Mouse (Mus musculus): ENCODE measurements around the gene Mttp.

Mttp gene

DNA sequence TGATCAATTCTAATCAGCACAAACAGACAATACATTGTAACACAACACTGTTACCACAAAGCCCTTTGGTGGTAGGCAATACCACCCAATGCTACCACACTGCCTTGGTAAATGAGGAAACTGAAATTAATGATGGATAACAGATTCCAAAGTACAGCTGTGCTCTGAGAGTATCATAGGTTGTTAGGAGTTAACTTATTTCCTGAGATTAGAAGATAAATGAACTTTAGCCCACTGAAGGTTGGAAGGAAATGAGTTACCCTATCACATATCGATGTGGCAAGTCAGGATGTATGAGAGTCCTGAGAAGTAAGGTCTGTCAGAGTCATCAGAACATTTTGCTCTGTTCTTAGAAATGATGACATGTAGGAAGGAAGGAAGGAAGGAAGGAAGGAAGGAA lies 10.2 kb downstream of the Mttp start:
- no peak for DNase-seq (ENCODE audit: low spot score in 2 of 2)

DNA sequence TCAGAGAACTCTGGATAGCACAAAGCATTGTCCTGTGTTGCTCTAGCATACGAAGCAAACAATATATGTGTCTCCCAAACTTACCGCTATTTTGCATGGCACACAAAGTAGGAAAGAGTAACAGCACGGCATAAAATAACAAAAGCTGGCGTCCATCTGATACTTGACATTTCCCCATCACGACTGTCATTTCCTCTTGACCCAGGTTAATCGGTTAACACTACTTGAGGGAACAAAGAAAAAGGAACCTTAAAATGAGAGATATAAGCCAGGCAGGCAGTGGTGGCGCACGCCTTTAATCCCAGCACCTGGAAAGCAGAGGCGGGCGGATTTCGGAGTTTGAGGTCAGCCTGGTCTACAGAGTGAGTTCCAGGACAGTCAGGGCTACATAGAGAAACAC lies 10.9 kb downstream of the Mttp start:
- no peak for DNase-seq (ENCODE audit: low spot score in 2 of 2)

DNA sequence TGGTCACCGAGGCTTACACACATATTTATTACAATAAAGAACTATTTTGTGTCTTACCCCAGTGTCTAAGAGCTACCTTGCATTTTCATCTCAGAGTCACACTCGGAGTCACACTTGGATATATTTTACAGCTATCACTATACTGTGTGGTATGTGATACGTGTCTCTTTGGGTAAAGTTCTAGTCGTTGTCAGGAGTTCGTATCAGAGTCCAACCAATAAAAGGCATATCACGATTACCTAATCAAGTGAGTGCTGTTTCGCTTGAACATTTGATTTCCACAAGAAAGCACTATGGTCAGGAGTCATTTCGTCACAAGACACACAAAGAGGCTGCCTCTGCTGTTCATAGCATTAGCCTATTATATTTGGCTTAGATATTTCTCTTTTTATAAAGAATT lies 11.3 kb downstream of the Mttp start:
- DNase-seq (ENCODE audit: low spot score in 2 of 2), result no peak

DNA sequence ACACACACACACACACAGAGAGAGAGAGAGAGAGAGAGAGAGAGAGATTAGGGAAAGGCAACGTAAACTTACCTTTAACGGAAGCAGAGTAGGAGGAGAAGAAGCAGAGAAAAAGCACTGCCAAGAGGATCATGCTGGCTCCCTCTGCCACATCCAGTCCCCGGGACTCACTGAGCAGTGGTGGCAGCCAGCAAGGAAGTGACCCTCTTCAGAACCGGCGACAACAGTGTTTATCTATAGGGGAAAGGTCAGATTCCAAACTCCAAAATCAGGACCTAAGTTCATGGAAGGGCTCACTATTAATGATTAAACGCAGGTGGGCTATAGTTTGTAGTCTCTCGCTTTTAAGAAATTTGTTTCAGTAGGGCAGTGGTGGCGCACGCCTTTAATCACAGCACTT lies 13.6 kb downstream of the Mttp start:
- no peak for DNase-seq (ENCODE audit: low spot score in 2 of 2)

DNA sequence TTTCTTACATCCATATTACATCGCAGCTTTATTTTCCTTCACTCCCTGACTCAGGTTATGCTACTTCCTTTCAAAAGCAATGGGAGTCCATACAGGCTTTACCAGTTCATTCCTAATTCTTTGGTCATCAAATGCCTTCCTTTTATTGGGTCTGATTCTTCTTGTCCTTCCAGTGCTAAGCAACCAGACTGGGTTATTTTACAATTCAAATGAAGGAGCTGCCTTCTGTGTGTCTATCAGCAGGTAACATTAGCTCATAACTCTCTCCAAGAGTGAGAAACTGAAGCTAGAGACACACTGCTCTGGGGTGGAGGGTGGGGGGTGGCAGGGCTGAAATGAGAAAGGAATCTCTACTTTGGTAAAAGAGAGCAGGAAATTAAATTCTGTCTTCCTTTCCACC lies 14.1 kb downstream of the Mttp start:
- DNase-seq (ENCODE audit: low spot score in 2 of 2), result no peak

DNA sequence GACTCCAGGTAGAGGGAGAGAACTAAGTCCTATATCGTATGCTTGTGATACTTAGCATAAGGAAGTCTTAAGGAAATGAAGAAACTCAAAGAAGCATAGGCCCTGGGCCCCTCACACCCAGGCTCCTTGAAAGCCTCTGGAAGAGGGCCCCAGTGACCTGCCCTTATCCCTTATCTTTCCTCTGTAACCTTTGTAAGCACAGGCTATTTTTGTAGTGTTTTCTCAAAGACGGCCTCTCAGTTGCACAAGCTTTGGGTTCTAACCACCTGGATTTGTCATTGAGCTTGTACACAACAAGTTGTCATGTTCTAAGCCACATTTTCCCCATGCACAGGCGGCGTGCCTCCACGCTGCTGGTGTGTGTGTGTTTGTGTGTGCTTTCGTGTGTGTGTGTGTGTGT lies 15.7 kb downstream of the Mttp start:
- no peak for DNase-seq (ENCODE audit: low spot score in 2 of 2)

DNA sequence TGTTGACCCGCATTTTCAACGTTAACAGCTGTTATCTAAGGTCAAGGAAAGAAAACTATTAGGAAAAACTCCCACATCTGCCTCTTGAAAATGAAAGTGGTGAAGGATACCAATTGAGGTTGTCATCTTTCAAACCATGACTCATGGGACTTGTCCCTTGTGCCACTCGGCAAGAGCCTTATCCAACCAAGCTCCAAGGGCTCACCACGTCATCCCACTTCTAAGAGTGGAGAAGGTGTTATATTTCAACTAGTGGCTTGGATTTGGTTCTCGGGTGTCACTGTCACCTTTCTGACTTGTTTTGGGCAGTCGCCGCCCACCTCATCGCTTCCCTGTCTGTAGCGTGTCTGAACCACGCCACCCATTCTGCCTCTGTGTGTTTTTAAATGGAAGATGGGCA lies 20.9 kb downstream of the Mttp start:
- no peak for DNase-seq (ENCODE audit: low spot score in 2 of 2)

DNA sequence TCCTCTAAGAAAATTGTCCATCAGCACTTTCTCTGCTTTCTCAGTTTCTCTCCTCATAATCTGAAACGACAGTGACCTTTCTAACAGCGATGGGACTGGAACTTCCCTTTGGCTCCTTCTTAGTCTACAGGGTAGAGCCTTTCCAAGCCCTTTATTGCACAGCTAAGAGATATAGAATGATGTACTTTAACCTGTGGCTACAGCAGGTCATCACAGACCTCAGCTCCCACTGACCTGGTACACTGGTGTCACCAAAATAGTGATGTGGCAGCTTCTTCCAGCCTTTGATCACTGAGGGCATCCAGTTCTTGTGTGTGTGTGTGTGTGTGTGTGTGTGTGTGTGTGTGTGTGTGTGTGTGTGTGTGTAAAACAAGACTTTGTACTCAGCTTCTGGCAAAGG lies 23.3 kb downstream of the Mttp start:
- DNase-seq (ENCODE audit: low spot score in 2 of 2), result no peak

DNA sequence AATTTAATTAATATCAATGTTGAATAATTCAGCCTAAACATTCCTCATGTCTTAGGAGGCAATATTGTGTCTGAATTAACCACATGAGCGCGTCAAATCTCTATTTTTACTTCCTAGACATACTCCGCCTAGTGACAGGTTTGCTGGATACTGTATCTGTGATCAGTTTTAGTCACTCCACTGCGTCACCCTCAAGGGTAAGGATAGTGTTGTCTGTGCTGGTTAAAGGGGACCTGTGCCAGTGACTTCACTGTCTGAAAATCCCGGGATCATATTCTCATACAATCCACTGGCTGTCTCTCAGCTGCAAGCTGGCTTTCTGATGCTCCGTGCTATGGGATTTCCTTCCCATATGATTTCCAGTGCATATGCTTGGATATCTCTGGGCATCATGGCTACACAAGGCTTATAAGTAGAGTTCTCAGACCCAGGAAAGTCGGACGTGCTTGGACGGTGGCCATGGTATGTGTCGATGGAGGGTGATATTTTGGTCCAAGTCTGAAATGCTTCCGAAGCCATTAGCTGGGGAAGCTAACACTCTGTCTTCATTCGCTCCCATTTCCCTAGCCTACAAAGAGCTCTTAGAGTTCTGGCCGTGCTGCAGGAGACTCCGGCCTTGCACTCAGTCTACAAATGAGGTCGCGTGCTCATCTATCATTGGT lies 25.2 kb downstream of the Mttp start:
- no peak for DNase-seq (ENCODE audit: low spot score in 2 of 2)

DNA sequence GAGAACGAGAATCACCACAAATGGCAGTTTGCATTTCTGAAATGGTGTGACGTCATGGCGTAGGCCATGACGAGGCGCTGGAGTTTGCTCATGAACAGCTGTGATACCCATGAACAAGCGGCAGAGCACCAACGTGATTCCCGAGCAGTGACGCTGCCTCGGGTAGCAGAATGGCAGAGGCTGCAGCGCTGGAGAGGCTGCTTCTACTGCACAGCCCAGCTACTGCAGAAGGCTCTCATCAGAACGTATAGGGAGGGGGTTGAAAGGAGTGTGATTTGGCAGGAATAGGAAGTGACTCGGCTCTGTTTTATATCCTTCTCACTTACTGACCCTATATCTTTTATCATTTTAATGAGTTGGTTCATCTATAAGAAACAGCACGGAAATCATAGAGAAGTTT lies 25.9 kb downstream of the Mttp start:
- no peak for DNase-seq (ENCODE audit: low spot score in 2 of 2)

DNA sequence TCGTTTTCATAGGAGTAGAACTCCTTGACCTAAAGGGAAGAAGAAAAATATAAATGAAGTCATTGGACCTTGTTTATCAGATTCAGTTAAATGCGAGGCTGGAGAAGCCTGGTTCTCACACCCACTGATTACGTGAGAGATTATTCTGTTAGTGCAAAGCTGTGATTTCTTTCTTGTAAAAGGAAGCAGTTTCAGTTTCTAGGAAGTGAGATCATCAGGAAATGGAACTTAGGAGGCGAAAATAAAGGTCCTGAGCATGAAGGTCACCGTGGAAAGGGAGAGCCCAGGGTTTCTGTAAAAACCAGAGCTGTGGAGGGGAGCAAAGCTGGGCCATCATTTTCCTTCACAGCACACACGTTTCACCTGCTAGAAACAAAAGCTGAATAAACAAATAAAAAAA lies 26.4 kb downstream of the Mttp start:
- no peak for DNase-seq (ENCODE audit: low spot score in 2 of 2)

DNA sequence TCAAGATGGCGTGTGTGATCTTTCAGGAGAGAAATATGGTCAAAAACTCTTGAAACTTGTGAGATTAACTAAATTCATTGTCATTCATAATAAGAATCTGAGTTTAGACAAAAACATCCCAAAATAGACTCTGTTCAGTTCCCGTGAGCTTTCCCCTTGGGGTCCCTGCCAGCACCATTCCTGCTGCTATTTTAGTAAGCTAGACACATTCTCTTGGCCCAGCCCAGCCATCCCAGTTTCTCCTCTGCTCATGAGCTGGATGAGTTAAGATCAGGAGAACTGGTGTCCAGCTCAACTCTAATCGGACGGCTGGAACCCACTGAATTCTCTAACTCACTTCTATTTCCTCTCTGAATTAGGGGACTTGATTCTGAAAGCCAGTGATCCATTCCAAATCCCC lies 27.9 kb downstream of the Mttp start:
- no peak for DNase-seq (ENCODE audit: low spot score in 2 of 2)

DNA sequence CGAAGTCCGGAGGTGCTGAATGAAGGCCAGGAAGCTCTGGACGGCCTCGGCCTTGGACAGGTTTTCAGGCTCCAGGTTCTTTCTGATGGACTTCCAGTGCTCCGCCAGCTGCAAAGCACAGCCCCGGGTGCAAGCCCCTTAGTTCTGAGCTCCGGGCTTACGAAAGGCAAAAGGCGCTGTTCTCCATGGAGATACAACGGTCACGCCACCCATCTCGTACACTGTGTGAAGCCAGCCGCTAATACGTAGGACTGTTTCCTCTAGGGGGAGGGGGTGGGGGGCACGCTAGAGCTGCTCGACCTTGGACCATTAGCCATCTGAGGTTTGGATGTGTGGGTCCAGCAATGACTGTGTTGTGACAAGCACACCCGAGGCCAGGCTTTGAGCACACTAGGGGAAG lies 30.7 kb downstream of the Mttp start:
- DNase-seq (ENCODE audit: low spot score in 2 of 2), result no peak

DNA sequence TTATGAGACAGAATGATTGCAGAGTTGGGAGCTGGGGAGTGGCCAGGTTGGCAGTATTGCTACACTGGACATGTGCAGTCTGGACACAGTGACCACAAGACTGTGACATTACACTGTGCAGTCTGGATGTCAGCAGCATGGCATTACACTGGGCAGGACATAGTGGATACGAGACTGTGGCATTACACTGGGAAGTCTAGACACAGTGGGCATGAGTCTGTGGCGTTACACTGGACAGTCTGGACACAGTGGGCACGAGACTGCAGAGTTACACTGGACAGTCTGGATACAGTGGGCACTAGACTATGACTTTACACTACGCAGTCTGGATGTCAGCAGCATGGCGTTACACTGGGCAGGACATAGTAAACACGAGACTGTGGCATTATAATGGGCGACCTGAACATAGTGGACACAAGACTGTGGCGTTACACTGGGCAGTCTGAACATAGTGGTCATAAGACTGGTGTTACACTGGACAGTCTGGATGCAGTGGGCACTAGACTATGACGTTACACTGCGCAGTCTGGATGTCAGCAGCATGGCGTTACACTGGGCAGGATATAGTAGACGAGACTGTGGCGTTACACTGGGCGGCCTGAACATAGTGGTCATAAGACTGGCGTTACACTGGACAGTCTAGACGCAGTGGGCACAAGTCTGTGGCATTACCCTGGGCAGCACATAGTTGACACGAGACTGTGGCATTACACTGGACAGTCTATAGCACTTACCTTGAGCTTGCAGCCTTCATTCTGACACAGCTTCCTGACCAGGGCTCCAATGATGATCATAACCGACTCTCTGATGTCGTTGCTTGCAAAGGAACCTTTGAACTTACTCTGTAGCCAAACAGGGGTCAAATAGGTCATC lies 33.6 kb downstream of the Mttp start:
- no peak for DNase-seq (ENCODE audit: low spot score in 2 of 2)

DNA sequence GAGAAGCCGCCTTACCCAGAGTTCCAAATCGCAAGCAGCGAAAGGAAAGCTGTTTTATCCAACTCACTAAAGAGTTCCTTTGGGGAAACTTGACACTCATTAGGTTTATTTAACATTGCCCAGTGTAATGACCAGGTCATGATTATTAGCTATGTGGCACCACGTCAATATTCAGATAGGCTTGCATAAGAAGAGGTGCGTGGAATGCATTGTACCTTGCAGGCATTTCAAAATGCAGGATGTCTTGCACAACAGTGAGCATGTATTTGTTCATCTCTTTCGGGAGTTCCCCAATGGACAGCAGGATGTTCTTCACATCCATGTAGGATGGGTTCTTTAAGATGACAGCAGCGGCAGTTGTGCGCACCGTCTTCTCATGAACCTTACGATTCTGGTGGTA lies 37.9 kb downstream of the Mttp start:
- no peak for DNase-seq (ENCODE audit: low spot score in 2 of 2)

DNA sequence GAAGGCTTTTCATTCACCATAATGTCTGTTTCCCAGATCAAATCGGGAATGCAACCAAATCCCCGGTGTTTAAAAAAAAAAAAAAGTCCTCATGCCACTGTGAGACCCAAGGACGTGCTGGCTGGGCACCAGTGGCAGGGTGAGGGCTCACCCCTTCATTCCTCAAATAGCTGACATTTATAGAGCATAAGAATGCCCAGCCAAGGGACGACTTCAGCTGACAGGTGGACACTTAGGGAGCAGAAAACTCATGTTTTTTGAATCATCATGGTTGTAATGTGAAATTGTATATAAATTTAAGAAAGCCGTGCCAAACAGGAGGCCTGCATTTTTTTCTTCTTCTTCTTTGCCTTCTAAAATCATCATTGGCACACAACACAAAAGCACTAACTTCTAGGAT lies 39.7 kb downstream of the Mttp start:
- no peak for DNase-seq (ENCODE audit: low spot score in 2 of 2)

DNA sequence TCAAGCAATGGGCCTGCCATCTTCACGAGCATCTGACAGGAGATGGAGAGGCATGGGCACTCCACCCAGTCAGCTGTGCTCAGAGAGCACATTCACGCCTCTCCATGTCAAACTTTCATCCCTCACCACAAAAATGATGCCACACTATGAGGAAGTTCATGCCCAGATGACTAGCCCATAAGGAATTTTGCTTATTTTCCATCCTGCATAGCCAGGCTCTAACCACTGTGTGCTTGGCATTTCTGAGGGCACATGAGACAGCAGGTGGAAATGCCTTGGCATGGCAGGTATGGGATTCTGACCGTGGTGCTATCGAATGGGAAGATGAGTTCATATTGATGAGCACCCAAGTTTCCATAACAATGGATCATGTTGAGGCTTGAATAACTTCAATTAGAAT lies 41.1 kb downstream of the Mttp start:
- DNase-seq (ENCODE audit: low spot score in 2 of 2), result no peak

DNA sequence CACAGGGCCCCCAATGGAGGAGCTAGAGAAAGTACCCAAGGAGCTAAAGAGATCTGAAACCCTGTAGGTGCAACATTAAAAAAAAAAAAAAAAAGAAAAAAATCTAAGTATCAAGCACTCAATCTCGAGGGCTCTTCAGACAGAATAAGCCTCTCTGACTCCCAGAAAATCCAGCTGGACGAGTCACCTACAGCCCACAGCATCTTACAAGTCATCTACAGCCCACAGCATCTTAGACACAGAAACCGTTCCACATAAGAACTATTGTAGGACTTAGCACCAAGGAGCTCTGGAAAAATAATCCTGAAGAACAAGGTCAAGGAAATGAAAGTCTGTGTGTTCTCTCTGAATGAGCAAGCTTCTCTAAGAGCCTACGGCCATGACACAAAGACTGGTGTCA lies 42.8 kb downstream of the Mttp start:
- DNase-seq (ENCODE audit: low spot score in 2 of 2), result no peak

DNA sequence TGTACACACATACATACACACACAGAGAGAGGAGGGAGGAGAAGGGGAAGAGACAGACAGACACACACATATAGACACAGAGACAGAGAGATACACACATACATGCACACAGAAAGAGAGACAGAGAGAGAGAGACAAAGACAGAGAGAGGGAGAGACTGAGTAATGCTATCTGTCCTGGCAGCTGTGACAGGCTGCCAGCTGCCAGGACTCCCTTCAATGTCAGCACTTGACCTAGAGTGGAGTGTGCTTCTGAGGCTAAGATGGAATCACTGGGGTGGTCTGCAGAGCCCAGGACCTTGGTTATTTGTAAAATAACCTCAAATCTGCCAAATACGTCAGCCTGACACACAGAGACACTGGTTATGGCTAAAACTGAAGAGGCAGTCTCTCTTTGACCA lies 47.0 kb downstream of the Mttp start:
- DNase-seq (ENCODE audit: low spot score in 2 of 2), result no peak

DNA sequence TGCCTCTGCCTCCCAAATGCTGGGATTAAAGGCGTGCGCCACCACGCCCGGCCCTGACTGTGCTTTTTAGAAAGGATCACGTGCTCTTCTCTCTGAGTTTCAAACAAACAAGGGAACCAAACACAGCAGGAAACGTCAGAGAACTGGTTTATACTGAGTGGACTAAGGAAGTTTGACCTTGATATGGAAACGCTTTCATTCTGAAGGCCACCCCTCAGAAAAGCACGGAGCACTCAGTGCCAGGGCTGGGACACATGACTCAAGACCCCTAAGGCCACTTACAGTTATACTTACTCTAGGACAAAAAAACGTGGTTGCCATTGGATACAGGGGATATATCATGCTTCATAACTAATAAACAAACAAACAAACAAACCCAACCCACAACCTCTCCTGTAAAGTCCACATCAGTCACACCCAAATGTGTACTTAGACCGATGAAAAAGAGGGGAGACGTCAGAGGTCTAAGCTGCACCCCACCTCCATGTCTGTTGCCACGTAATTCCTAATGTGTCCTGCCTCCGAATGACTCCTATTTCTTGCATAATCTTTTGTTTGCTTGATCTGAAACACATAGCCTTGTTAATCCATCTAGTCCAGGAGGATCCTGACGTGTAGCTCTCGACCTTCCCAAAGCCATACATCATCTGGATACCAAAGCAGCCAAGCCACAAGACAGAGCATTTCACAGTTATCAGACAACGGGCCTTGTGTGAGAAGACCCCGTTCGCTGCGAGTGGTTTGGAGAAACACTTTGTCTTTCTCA lies 48.3 kb downstream of the Mttp start:
- DNase-seq (ENCODE audit: low spot score in 2 of 2), result no peak

DNA sequence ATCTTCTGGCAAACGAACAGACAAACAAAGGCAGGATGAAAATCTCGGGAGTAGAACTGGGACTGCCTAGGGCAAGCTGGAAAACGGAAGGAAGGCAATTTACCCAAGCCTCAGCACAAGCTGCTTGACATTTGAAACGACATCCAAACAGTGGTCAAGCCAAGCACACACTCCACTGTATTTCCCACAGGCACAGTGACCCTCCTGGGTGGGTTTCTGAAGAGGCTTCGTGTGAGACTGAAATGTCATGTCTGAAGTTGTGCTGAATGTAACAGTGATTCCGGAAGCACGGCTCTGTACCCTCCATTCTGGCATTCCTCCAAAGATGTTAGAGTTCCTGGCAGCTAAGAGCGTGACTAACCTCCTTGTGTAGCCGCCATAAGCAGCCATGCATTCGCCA lies 49.0 kb downstream of the Mttp start:
- DNase-seq (ENCODE audit: low spot score in 2 of 2), result no peak

DNA sequence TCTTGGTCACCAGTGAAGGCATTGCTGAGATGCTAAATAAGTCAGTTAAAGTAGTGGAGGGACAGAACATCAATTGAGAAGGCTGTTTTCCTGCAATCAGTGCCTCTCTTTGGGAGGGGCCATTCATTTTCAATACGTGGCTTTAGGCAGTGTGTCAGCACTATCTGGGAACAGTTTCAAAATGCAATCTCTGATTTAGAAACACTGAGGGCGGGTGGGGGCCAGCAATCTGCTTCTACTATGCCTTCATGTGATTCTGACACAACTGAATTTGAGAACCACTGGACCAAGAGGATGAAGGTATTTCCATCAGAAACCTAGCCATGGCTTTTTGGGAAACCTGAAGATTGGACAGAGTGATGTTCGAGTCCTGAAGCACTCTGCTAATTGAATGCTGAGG lies 49.5 kb downstream of the Mttp start:
- DNase-seq (ENCODE audit: low spot score in 2 of 2), result no peak

DNA sequence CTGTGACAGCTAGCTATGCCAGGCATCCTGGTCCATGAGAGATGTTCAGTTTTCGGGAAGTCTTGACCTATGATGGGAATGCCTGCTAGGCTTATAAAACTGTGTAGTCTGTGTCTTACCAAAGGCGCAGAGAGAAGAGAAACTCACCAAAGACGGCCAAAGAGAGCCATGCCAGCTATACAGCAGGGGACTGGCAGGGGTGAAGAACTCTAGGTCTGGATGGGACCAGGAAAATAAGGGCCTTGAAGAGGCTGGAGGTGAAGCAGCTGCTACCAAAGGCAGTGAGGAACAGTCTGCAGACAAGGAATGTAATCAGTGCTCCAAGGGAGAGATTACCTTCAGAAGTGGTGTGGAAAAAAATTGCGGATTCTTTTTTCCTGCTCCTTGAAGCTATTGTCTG lies 60.9 kb downstream of the Mttp start:
- DNase-seq (ENCODE audit: low spot score in 2 of 2), result no peak

Measured in urinary bladder, postnatal 4 days (tissue).